ENCODE assay signal across 8 mouse cellular contexts in genomic region chr10:21144627-21145504, GRCm38 (mm10). TPM values are rescaled to one million over a fixed set of nuclear protein-coding genes. Genes with fewer than 3 reads are reported as not detected.
DNase-seq lines count a peak whose midpoint lies in the region; ATAC-seq lines count a peak whose summit lies in the region.

No protein-coding gene starts in this region.

- no peaks in the 10 kb centered on the region for H3K27me3 ChIP-seq in hindbrain, embryonic 12.5 days
- H3K27me3 ChIP-seq in lung, embryonic 15.5 days = no peaks in the 10 kb centered on the region

- DNase-seq in WW6 (ENCODE audit: low read depth, low spot score) = peak; percentile 73
- peak; percentile 87 to 88 for DNase-seq in cerebellum, postnatal 10 days
- peak; percentile 79 for DNase-seq in forelimb bud, embryonic 11.5 days (ENCODE audit: low read depth, low spot score)
- peak; percentile 51 to 58 for DNase-seq in layer of hippocampus, postnatal 25 days (ENCODE audit: extremely low spot score in 1 of 2, low spot score in 1 of 2)
- DNase-seq in ovary, postnatal 36 days (ENCODE audit: low spot score) = peak; percentile 63
- DNase-seq in thymus, postnatal 25 days = no peak

- H3K9ac ChIP-seq in hindbrain, embryonic 12.5 days = peak overlapping the region; percentile 42; the same call in 1 of the 2 replicates
- H3K9ac ChIP-seq in lung, embryonic 15.5 days = 0 out of 2 replicates have a peak overlapping the region, but pooled peaks have one; percentile 20

- H3K9me3 ChIP-seq in hindbrain, embryonic 12.5 days (replicated peaks) = no peaks in the 10 kb centered on the region
- H3K9me3 ChIP-seq in lung, embryonic 15.5 days = no peaks in the 10 kb centered on the region

- 0 out of 2 replicates have a peak, but pooled peaks cover 5% of the 10 kb centered on the region for H3K36me3 ChIP-seq in hindbrain, embryonic 12.5 days
- no peaks in the 10 kb centered on the region for H3K36me3 ChIP-seq in lung, embryonic 15.5 days

- H3K4me1 ChIP-seq in hindbrain, embryonic 12.5 days = peaks cover 4% of the 10 kb centered on the region; the same call in 1 of the 2 replicates
- 0 out of 2 replicates have a peak, but pooled peaks cover 3% of the 10 kb centered on the region for H3K4me1 ChIP-seq in lung, embryonic 15.5 days

- peak overlapping the region; percentile 41 for H3K4me3 ChIP-seq in hindbrain, embryonic 12.5 days
- H3K4me3 ChIP-seq in lung, embryonic 15.5 days = peak overlapping the region; percentile 42

- H3K4me2 ChIP-seq in hindbrain, embryonic 12.5 days (replicated peaks) = peak overlapping the region; percentile 63
- peak overlapping the region; percentile 75 for H3K4me2 ChIP-seq in lung, embryonic 15.5 days

- 22% methylated on average over 27 of the region's 27 CpGs for WGBS in hindbrain, embryonic 12.5 days
- 20% methylated on average over 27 of the region's 27 CpGs for WGBS in lung, embryonic 15.5 days

- peak; percentile 96 for ATAC-seq in hindbrain, embryonic 12.5 days (ENCODE audit: low FRiP score)
- peak; percentile 94 for ATAC-seq in lung, embryonic 15.5 days (ENCODE audit: borderline replicate concordance, extremely low read depth, low FRiP score, low TSS enrichment)

- H3K27ac ChIP-seq in hindbrain, embryonic 12.5 days = peak overlapping the region; percentile 19; the same call in 1 of the 2 replicates
- H3K27ac ChIP-seq in lung, embryonic 15.5 days = no peak overlapping the region

RNA-seq across cellular contexts. Expression of gene Myb, which starts 15.9 kb away (rescaled TPM):
- polyA plus RNA-seq in hindbrain, embryonic 12.5 days (2016; fragmentation: Nextera tagmentation; extraction: Ambion mirVana) = 4.6 and 5.3 TPM in 2 replicates
- total RNA-seq in layer of hippocampus, postnatal 25 days (2021) = under 1 TPM; 0.52 to 0.89 TPM
- polyA plus RNA-seq in lung, embryonic 15.5 days (2015; fragmentation: Nextera tagmentation; extraction: Ambion mirVana) = 6.0 and 8.9 TPM in 2 replicates
